Mouse (Mus musculus): ENCODE data around the gene Smyd5. TPM values are rescaled to one million over a fixed set of nuclear protein-coding genes. Genes with fewer than 3 reads are reported as not detected.
"Not testable (repeated sequence)": the region's sequence is repeated elsewhere in the genome, so short reads cannot be mapped to it uniquely, and the experiment has no call there.

The Smyd5 gene
- total RNA-seq, 2 experiments from 2014 or later: 11.1 to 12.5 TPM

DNA sequence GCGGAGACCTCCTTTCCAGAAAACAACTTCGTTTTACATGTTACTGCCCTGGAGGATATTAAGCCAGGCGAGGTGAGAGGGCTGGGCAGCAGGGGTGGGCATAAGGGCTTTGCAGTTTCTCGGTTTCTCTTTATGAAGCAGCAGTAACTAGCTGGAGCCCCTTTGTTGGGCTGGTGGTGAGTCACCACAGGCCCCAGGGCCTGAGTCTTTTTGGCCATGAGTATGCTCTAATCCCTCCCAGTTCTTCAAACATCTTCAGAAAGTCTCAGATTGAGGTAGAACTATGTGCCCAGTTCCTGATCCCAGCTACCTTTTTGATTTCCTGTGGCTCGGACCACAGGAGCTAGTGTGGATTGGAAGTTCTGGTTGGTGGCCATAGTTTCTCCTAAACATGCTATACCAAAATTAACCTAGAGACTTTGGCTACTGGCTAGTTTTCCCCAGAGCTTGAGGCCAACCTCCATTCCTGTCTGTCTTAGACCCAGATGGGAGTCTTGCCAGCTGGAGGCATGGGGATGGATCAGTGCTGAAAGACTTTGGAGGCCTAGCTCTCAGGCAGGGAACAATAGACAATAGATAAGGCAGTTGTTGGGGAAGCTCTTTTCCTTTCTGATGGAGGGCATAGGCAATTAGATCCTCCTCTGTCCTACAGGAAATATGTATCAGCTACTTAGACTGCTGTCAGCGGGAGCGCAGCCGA is 12.6 kb downstream of the Smyd5 start:
- DNase-seq: no peak
- intact Hi-C loops (cut with DNase I): no loop called here

GRCm38 (mm10) chr6:85445286-85445685 is 13.5 kb downstream of the Smyd5 start:
- no peak for DNase-seq
- intact Hi-C loops (cut with DNase I): no loop called here

DNA sequence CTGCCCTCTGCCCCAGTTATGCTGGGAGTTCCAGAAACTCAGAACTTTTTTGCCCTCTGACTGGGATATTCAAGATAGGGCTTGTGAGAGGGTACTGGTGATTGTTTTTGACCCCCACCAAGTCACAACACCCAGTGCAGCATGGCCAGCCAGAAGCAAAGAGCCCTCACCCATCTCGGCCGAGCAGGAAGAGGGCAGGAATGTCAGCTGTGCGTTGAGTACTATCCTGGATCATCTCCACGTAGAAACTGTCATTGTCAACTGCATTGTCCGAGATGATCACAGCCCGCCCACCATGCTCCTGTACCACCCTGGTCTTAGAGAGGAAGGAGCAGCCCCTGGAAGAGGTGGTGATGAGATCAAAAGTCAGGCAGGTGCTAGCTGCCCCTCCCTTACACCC is 15.6 kb downstream of the Smyd5 start:
- intact Hi-C loops (cut with DNase I): no loop called here
- DNase-seq: no peak

- intact Hi-C loops (cut with DNase I); DNase-seq: not testable (repeated sequence)
Observed at GRCm38 (mm10) chr6:85450140-85450539, 18.4 kb downstream of the Smyd5 start.

DNA sequence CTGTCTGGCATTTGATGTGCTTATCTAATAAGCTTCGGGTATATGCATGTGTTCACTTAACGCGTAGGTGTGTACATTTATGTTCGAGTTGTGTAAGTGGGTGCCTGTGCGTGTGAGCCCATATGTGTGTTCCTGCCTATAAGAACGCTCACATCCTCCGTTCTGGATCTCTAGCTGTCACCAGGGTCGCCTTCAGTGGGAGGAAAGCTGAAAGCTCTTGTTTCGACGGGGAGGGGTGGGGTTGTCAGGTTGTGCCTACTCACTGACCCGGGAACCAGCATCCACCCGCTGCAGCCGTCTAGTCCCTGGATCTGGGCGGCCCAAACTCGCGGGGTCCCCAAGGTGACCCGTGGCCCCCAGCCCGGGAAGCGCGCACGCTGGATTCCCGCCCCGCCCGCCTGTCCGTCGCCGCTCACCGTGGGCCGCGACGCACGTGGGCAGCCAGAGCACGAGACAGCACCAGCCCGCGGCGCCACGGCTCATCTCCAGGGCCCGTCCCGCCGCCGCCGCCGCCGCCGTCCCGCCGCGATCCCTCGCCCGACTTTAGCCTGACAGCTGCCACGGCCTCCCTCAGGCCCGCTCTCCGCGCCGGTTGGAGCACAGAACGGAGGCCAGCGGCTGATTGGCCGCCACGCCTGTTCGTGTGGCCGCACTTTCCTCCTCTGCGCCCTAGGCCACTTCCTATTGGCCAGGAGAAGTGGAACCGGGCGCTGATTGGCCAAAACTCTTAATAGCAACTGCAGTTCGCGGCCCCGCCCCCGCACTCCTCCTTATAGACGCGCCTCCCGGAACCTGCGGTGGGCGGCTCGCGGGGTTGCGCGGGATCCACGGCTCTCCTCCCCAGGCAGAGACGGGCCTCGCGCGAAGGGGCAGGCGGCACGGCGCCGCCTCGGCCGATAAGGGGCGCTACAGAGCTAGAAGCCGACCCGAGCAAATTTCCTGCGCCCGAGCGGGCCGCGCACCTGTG is 19.2 kb downstream of the Smyd5 start, which contains the start of gene Cct7:
Cct7 (plus strand) TSS at position 818 of the 967 bp plus-strand sequence.
- intact Hi-C loops (cut with DNase I): no loop called here

GRCm38 (mm10) chr6:85451664-85452410 is 20.0 kb downstream of the Smyd5 start, which contains the start of gene Pradc1:
Pradc1 (minus strand) TSS chr6:85451970.
- intact Hi-C loops (cut with DNase I): no loop called here
- peak; percentile 98 to 99 for DNase-seq

More for the DNA sequence above, 19.2 kb downstream of the Smyd5 start, which contains the start of gene Cct7:
- peak; percentile 99 for DNase-seq

DNA sequence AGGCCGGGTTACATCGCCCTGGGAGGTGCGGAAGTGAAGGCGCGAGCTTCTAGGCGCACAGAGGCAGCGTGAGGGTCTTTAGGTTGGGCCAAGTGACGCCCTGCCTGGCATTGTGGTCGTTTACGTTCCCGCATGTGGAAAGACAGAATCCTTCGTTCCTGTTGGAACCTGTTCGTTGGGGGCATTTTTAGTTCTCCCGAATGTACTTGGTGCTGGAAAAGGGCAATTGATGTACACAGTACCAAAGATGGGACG is 20.5 kb downstream of the Smyd5 start:
- no peak for DNase-seq
- intact Hi-C loops (cut with DNase I): no loop called here

DNA sequence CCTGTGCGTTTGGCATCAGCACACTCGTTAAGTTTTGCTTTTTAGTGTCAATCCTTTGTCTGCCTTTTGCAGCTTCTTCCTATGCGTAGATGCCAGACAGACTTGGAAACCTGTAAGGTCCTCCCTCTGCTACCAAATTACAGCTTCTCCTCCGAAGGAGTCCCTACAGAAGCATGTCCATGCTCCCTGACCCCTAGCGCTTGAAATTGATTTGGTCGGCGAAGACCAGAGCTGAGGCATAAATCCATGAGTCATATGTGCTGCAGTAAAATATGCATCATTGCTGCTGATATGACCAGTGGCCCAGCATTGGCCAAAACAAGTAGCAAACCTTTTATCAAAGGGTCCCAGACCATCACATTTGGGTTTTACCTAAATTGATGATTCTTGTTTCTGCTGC is 21.0 kb downstream of the Smyd5 start:
- intact Hi-C loops (cut with DNase I): no loop called here
- DNase-seq: no peak

DNA sequence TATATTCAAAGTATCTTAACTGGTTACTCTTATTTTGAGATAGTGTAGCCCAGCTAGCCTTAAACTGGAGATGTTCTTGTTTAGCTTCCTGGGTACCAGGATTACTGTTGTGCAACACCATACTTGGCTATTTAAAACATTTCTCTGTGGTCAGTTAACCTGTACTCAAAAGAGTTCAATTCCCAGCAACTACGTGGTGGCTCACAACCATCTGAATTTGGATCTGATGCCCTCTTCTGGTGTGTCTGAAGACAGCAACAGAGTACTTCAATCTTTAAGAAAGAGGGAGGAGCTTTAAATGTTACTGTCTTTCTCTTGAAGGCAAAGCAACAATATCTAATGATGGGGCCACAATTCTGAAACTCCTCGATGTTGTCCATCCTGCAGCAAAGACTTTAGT is 27.8 kb downstream of the Smyd5 start:
- intact Hi-C loops (cut with DNase I): loop anchor here (10.0 kb wide), 1 partner anchor 445 kb away; the partner anchor contains the start of gene Nat8f4

GRCm38 (mm10) chr6:85465381-85465780 is 33.6 kb downstream of the Smyd5 start:
- no peak for DNase-seq
- intact Hi-C loops (cut with DNase I): loop anchor here (10.0 kb wide), 1 partner anchor 439 kb away; the partner anchor contains the start of gene Nat8f4

More for the DNA sequence above, 27.8 kb downstream of the Smyd5 start:
- no peak for DNase-seq

DNA sequence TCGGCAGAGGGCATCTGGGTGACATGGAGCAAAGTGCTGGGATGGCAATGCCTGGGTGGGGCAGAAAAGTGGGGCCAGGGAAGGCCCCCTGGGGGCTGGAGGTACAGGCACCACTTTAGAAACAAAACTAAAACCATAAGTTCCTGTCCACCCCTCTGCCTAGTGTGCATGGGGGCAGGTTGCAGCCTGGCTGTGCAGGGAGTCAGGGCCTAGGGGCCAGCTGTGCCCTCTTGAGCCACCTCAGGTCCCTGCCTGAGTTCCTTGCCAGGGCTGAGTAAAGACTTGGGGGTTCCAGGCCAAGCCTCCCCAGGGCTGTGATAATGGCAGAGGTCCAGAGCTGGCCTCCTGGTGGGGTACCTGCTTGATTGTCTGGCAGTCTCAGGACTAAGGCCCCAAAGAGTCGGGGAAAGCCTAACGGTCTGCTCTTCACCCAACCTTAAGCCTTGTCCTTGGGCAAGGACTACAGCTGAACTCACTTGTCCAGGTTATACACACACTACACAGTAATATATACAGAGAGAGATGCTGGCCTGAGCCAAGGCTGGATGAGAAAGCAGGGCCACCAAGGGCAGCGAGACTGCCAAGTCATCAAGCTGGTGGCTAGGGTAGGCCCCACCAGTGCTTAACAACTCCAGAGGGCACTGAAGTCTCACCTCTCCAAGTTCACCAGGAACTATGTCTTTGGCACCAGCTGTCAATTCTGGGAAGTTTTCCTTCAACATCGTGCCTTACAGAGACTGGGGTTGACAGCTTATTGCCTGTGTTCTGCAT is 38.1 kb downstream of the Smyd5 start:
- intact Hi-C loops (cut with DNase I): loop anchor here (10.0 kb wide), 1 partner anchor 435 kb away; the partner anchor contains the start of gene Nat8f4
- no peak for DNase-seq

GRCm38 (mm10) chr6:85471962-85472361 is 40.2 kb downstream of the Smyd5 start:
- DNase-seq: no peak
- intact Hi-C loops (cut with DNase I): no loop called here

DNA sequence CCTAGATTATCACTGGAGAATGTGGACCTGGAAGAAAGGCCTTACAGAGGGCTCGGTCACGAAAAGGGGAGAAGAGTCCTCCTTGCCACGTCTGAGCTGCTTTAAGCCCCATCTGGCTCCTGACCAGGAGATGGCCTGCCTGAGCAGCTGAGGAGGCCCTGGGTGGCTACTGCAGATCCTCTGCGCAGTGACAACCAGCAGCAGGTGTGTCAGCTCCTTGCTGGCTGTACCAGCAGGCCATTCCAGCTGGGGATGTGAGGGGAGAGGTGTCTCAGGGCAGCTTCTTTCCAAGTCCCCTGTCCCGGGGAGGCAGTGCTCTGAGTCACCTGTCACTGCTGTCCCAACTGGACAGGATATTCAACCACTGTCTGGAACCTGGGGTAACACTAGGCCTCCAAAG is 40.8 kb downstream of the Smyd5 start:
- DNase-seq: no peak
- intact Hi-C loops (cut with DNase I): no loop called here

GRCm38 (mm10) chr6:85475581-85475980 is 43.8 kb downstream of the Smyd5 start:
- no peak for DNase-seq
- intact Hi-C loops (cut with DNase I): no loop called here

DNA sequence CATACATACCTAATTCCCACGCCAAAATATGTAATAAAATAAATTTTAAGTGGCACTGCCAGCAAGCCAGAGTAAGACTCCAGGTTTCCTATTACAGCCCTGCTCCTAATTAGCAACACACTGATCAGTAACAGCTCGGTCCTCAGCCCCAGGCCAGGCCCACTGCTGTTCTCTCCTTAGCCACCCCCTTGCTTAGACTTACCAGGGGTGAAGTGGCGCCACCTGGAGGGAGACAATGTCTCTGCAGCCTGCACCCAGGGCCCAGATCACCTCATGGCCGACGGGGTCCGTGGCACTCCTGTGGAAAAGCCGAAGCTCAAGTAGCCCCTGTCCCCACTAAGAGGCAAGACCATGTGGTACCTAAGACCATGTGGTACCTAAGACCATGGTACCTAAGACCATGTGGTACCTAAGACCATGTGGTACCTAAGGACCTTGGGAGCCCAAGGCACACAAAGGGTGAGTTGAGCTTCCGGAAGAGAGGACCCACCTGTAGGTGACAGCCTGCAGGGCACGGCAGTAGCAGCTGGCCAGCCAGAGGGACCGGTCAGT is 45.7 kb downstream of the Smyd5 start:
- DNase-seq: peak in 1 of 2 experiments; percentile 19
- intact Hi-C loops (cut with DNase I): no loop called here

- DNase-seq: no peak
- intact Hi-C loops (cut with DNase I): no loop called here
Observed at GRCm38 (mm10) chr6:85478416-85478815, 46.6 kb downstream of the Smyd5 start.

GRCm38 (mm10) chr6:85479979-85480378 is 48.2 kb downstream of the Smyd5 start:
- no peak for DNase-seq
- intact Hi-C loops (cut with DNase I): no loop called here

DNA sequence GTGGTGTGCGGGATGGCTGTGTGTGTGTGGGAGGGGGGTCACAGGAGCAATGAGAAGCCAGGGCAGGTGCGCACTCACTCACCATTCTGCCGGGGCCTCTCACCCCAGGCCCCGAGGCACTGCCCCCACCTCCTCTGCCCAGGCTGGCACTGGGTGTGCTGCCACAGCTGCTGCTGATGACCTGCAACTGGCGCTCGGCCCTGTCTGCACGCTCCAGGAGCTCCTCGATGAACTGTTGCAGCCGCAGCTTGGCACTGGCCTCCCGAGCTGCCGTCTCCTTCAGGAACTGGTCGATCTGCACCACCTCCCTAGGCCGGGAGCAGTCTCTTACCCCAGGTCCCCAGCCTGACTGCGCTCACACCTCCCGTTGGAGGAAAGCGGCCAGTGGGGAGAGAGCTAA is 48.9 kb downstream of the Smyd5 start:
- intact Hi-C loops (cut with DNase I): no loop called here
- DNase-seq: no peak

DNA sequence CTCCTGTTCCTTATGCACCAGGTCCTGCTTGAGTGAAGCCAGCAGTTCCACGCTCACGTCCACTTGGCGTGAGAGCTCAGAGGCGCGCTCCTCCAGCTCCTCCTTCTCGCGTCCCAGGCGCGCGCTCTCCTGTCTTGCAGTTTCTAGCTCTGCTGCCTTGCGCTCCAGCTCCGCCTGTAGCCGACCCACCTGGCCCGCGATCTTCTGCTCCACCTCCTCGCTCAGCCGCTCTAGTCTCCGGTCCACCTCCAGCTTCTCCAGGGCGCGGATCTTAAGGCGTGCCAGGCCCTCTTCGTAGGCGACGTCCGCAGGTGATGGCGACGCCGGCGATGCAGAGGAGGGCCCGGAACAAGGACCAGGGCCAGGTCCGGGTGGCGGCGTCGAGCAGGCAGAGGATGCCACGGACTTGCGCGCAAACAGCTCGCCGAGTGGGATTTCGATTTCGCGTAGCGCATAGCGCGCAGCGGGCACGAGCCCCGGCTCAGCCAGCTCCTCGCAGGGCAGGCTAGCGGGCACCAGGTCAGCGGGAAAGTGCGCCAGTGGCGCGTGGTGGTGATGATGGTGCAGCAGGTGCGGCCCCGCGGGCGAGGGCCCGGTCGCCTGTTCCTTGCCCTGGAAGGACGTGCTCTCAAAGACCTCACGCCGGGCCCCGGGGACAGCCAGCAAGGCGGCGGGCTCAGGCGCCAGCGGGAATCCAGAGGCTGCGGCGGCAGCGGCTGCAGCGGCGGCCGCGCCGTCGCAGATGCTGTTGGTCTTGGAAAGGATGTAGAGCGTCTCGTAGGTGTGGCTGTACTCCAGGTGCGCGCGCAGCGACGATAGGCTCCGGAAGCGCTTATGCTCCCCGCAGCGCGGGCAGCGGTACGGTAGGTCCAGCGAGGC is 52.3 kb downstream of the Smyd5 start:
- DNase-seq: no peak
- intact Hi-C loops (cut with DNase I): no loop called here

All from heart, postnatal 10 days (tissue).